Mouse (Mus musculus) right cerebral cortex, adult 18-20 months (tissue): ENCODE data around the gene Bmpr1b.

Experiments
- DNase-seq: peaks from one replicate; pipeline ENCODE4 v3.0.0; 2022; ENCODE audit warnings: mixed read lengths

The Bmpr1b gene

DNA sequence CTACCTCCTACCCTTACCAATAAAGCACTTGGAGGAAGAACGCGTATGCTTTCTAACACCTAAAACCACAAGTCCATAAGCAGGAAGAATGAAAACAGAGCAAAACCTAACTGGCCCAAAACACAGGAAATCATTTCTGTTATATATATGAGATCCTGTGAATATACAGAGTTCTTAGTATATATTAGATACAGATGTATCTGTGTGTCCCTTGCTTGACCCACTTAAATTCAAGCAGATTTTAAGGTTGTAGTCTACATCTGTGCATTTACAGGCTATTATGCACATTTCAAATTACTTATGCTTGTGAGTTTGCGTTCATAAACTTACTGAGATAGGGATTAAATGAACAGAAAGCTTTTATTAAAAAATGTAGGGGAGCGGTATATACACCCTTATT, 271.5 kb downstream of the Bmpr1b start:
- no peak for DNase-seq

DNA sequence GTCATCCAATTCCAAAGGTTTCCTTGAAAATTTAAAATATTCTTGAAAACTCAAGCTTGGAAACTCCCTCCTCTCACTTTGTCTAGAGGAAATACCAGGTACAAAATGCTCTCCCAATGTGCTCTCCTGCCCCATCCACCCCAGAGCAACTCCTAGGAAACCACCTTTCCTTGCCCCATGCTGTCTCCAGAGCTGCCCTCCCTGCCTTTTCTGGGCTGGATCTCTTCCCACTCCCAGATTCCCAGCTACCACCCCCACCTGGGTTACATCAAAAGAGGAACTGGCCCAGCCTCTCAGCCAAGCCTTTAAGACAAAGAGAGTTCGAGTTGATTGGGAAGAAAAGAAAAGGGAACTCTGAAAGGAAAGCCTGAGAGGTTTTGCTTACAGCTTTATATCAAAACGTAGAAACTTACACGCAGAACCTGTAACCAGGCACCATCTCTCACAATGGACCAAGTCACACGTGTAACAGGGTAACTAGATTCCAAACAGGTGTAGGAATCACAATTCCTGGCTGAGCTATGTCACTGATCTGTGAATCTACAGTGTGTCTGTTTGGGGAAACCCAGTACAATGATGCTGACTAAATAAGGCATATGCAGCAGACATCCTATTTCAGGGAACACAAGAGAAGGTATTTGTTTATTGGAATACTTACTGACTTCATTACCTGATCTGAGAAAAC, 272.2 kb downstream of the Bmpr1b start:
- no peak for DNase-seq

- peak; percentile 22 for DNase-seq
These were observed 274.1 kb downstream of the Bmpr1b start for GRCm38 (mm10) chr3:141895096-141895495.

- no peak for DNase-seq
These were observed 278.6 kb downstream of the Bmpr1b start for GRCm38 (mm10) chr3:141890668-141891067.

- no peak for DNase-seq
These were observed 281.6 kb downstream of the Bmpr1b start for GRCm38 (mm10) chr3:141887476-141888274.

DNA sequence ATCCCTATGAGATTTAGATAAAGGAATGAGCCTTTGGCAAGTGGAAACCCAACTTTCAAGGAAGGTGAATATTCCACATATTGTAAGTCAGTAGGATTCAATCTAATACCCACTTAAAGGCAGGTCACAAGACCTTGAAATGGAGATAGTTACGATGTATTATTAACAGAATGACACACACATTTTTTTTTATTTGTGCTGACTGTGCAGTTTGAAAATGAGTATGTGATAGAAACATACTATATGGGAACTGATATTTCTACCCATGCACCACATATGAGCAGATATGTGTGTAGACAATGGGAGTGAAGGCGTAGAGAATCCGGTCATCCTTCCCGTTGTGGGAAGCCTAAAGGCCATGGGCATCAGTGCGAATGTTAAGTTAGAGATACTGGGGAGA, 285.0 kb downstream of the Bmpr1b start:
- no peak for DNase-seq

DNA sequence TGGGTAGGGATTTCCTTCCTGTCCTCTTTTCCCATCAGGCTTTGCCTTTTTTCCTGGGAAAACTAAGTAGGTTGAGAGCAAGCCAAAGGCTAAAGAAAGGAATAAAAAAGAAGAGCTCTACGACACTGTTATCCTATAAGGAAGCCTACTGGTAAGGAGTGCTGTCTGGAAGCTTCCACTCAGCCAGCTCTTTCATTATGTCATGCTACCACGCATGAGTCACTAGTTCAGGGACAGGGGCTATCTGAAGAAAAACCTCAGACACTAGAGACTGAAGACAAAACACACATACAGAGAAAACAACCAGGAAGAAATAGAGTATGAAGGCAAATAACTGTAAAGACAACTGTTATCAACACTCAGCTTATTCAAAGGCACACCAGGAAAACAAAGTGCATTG, 286.7 kb downstream of the Bmpr1b start:
- no peak for DNase-seq

- no peak for DNase-seq
These were observed 296.7 kb downstream of the Bmpr1b start for GRCm38 (mm10) chr3:141872337-141873042.

- DNase-seq = no peak
These were observed 297.4 kb downstream of the Bmpr1b start for GRCm38 (mm10) chr3:141871805-141872204.

DNA sequence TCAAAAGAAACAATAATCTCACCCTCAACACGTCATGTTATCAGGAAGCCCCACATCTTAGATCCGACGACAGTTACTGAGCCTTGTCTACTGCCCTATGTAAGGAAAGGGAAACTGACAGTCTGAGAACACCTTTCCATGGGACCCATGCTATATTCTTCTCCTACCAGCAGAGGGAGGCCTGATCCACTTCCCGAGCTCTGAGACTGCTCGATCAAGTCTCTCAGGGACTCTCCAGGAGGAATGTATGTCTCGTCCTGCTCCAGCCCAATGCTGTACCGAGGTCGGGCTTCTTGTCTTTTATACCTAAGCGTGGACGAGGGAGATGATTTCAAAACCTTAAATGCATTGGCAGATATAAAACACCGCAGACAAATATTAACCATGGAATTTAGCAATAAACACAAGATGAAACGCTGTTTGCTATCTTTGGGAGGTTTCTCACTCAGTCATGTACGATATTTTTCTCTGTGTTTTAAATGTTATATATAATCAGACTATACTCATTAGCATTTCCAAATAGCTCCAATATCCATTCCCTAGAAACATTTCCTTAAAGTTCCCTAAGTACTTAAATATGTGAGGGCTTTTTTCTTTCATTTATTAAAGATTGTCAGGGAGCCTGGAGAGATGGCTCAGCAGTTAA, 306.3 kb downstream of the Bmpr1b start:
- peak; percentile 70 for DNase-seq

DNA sequence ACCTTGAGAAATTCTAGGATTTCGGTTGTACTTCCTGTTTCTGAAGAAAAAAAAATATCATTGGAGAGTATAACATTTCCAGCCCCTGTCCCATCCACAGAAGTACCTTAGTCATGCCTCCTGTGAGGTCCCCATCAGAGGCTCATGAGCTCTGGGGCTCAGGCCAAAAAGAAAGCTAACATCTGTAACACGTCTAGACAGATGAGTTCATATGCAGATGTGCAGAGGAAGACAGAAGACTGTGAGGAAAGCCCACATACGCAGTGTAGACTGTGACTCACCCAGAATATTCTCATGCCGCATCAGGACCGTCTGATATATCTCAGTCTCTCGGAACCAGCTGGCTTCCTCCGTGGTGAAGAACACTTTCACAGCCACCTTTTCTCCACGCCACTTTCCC, 312.1 kb downstream of the Bmpr1b start:
- DNase-seq = no peak

GRCm38 (mm10) chr3:141854339-141854738, 314.9 kb downstream of the Bmpr1b start:
- DNase-seq = no peak

DNA sequence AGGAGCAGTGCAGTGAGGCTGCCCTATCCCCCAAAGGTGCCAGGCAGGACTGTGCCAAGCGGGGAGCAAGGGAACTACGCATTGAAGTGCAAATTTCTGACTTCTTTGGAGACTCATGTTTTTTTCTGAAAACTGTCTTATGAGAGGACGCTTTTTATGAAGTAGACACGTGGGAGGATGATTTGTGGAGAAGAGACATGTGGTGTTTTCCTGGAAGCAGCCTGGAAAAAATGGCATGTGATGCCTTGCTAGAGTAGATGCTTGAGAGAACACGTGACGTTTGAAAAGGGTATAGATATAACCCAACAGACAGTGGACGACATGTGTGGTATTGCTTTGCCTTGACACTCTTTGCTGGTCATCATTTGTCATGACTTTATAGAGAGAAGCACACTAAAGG, 319.1 kb downstream of the Bmpr1b start:
- peak; percentile 16 for DNase-seq

DNA sequence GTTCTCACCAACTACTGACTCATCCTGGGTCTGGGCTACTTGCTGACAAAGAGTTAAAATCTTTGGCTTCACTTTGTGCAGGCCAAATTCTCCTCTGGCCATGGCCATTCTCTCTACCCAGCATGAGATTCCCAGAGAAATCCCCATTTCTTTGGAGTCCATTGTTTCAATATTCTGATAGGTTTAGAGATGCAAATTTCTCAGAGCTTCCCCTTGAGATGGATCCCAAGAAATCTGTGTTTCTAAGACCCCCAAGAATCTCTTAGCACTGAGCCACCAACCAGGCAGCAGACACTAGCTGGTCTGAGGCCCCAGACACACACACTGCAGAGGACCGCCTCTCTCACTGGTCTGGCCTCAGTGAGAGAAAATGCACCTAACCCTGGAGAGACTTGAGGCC, 320.0 kb downstream of the Bmpr1b start:
- no peak for DNase-seq

DNA sequence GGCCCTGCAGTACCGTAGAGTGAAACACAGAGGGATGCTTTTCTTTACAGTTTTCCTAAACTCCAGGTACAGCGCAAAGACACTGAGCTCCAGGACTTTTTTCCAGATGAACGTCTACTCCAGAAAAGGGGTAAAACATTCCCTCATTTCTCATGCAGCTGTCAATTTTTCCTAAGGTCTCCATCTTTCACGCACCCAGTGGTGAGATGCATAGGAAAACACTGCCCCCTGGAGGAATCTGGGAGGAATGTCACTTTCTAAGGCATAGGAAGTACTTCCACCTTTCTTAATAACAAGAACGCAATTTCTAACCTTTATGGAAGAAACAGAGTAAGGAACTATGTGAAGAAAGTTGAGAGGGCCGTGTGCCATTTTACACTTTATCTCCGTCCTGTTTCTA, 330.4 kb downstream of the Bmpr1b start:
- peak; percentile 41 for DNase-seq

DNA sequence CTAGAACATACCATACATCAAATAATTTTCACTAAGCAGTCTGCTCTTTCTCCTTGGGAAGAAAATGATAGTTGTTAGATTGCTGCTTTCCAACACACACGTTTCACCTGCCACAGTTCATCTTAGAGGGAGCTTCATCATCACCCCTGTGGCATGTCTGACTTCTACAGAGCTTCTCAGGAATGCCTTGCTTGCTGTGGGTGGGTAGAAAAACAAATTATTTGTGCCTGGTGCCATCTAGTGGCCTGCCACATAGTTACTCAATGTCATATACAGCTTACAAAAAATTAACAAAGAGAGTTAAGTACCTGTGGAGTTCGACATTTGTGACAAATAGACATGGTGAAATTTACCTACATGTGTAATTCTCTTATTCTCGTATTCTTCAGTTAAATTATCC, 338.1 kb downstream of the Bmpr1b start:
- DNase-seq = peak; percentile 68

DNA sequence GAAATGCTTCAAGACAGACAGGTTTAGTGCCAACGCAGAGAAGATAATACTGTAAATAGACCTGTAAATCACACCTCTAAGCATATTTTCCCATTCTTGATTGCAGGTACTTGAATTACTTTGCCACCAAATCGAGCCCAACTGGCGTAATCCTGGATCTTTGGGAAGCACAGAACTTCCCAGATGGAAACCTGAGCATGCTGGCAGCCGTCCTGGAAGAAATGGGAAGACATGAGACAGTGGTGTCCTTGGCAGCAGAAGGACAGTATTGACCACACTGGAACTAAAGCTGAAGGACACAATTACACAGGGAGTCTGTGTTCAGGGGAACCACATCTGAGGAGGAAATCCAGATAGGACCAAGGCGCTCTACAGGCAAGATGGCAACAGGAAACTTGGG, 340.9 kb downstream of the Bmpr1b start:
- DNase-seq = no peak

DNA sequence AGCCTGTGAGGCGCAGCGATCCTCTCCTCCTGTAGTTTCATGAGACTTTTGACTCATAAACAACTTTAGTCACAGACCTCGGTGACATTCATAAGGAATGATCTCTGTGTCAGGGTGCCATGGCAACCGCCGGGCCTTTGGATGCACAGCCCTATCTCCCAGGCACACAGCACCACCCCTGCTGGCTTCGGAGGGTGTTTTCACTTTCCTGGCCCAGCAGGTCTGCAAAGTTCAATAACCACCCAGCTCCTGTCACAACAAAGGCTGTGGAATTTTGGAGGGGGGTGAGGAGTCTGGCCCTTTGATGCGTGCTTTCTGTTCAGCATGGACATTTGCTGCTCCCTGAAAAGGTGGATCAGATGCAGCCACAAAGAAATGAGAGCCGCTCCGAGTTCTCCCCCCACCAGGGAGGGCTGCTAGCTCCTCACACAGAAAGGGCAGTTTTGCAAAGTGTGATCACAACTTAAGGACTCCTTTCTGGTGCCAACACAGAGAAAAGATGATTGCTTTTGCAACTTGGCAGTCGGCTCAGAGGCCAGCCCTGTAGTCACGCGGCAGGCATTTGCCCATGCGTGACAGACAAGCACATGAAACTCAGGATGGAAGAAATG, 349.8 kb downstream of the Bmpr1b start:
- peak; percentile 31 for DNase-seq

- DNase-seq = no peak
These were observed 350.5 kb downstream of the Bmpr1b start for GRCm38 (mm10) chr3:141818615-141819312.

DNA sequence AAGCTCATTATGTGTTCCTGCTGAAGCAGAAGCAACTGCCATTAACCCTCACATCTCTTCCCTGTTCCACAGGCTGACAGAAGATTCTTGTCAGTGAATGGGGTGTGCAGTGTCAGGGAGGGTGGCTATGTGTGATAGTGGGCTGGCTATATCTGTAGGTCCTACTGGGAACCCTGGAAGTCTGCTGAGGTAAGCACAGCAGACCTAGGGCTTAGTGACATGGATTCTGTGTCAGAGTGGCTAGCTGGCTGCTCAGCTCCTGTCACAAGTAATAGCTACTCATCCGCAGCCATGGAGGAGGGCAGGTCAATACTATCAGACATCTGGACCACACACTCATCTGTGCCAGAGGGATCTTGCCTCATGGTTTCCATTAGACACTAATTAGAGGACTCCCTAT, 354.4 kb downstream of the Bmpr1b start:
- no peak for DNase-seq

DNA sequence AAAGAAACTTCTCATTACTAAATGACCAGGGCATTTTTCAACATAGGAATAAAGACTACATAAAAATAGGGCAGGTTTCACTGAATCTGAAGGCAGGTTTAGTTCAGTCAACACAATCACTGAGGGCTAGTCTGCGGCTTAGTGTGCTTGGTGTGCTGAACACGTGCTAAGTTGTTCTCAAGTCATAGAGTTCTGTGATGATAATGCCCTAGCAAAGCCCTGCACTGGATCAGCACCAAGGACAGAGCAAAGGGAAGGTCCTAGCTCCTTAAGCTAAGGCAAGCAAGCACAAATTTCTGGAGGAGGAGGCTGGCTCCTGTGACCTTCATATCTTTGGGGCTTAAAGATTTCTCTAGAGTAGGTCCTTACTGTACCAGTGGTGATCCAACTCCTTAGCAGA, 357.9 kb downstream of the Bmpr1b start:
- DNase-seq = no peak

- DNase-seq = no peak
These were observed 358.3 kb downstream of the Bmpr1b start for GRCm38 (mm10) chr3:141810944-141811343.
